Mouse (Mus musculus) cerebellum, adult 2 months (tissue): ENCODE measurements around the gene Tmem151b. TPM values are rescaled to one million over a fixed set of nuclear protein-coding genes. Genes with fewer than 3 reads are reported as not detected.
A peak's percentile ranks its signal among the peaks of the same experiment; 100 is the strongest.

Experiments used
- DNase-seq, 2 experiments: peaks; one replicate each; pipeline ENCODE4 v3.0.0; 2021
- H3K27ac ChIP-seq: fragments of 200-500 bp; 2 replicates; pipeline ENCODE4 v1.5.1; 2012; ENCODE audit warnings: low read length, control low read depth, inconsistent platforms; ENCODE audit not compliant: insufficient read depth
- H3K27me3 ChIP-seq: fragments of 200-500 bp; 2 replicates; pipeline ENCODE4 v1.6.1; 2012; ENCODE audit warnings: inconsistent platforms, mild to moderate bottlenecking, low read length, moderate library complexity; ENCODE audit not compliant: control insufficient read depth, insufficient read depth
- H3K4me1 ChIP-seq: fragments of 200-500 bp; 2 replicates; pipeline ENCODE4 v1.6.1; 2011; ENCODE audit warnings: low read length; ENCODE audit not compliant: control insufficient read depth, insufficient read depth
- H3K4me3 ChIP-seq: fragments of 200-500 bp; replicated peaks from 2 replicates; pipeline ENCODE3; 2011; ENCODE audit warnings: mild to moderate bottlenecking, low read depth, low read length, control low read depth; ENCODE audit not compliant: insufficient read depth
- CTCF ChIP-seq: fragments of 200-500 bp; IDR thresholded peaks from 2 replicates; pipeline ENCODE4 v1.5.1; 2011; ENCODE audit warnings: low read depth, mild to moderate bottlenecking, control low read depth, low read length, moderate library complexity, borderline replicate concordance; ENCODE audit not compliant: insufficient read depth
- POLR2A ChIP-seq: fragments of 200-500 bp; IDR thresholded peaks from 2 replicates; pipeline ENCODE4 v1.6.1; 2011; ENCODE audit warnings: low read length, control low read depth, borderline replicate concordance; ENCODE audit not compliant: insufficient read depth
- WGBS: fragments of 180-500 bp; shearing (Covaris S2); methylation state at CpG from one replicate; pipeline ENCODE4 v1.1.7; 2018; 5-methylcytosine and 5-hydroxymethylcytosine counted together
- polyA plus RNA-seq: library from polyadenylated mRNA; depleted of rRNA; stranded (reverse); fragments of >200 nt; gene quantifications from 2 replicates; pipeline ENCODE4 v1.2.3, GENCODE M21; 2012

Gene Tmem151b
- polyA plus RNA-seq, 1 experiment = 125 TPM

GRCm38 (mm10) chr17:45573087-45573779, 23.8 kb upstream of the Tmem151b start, which contains the start of gene Hsp90ab1:
TSS of gene Hsp90ab1 (minus strand) at chr17:45573271.
- Histone ChIP-seq H3K27ac (peak within 1 kb of the TSS; percentile 98), H3K4me3 (peak within 1 kb of the TSS; percentile 86), H3K4me1 (peaks cover 12% of the 10 kb centered on the region), H3K27me3 (no peaks in the 10 kb centered on the region)
- DNase-seq = peak; percentile 98 to 99
- no peak for TF ChIP-seq CTCF
- TF ChIP-seq POLR2A = peak; percentile 95
- under 1% methylated on average over 38 of the region's 41 CpGs for WGBS

DNA sequence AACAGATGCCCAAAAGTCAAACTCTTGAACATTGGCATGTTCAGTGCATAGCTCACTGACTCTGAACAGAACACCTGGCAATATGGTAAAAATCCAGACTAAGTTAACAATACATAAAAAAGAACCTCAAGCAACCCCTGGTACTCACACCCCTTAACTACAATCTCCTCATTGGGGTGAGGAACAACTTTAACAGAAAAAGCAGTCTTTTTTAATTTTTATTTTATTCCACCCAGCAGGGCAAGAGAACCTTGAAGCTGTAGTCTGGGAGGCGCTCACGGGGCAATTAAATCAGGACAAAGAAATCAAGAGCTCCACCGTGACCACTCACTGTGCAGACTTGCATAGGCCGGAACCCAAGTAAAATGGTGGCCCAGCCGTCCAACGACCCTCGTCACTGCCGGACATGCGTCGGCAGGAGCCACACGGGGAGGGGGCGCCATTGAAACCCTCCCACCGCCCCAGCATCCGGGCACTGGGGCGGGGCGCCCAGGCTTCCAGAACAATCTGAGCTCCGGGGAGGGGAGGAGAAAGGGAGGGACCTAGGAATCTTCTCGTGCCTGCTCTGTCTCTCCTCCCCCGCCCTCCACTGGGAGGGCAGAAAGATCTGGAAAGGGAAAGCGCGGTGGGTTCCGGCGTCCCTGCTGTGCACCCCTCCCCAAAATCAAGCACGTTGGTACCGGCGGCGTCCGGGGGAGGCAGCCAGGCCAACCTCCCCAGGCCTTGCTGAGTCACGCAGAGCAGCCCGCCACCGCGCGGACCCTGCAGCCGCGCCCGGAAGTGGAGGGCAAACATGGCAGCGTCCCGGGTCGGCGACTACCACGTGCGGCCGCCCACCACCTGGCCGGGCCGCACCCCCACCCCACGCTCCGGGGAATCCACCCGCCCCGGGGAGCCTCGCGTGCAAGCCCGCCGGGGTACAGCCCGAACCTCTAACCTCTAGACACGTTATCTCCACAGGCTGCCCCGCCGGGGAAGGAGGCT, 22.9 kb upstream of the Tmem151b start:
- Histone ChIP-seq H3K27me3 (no peaks in the 10 kb centered on the region), H3K4me3 (peak overlapping the region; percentile 86), H3K27ac (peak overlapping the region; percentile 98), H3K4me1 (peaks cover 12% of the 10 kb centered on the region)
- TF ChIP-seq CTCF (no peak), POLR2A (no peak)
- 1% methylated on average over 51 of the region's 57 CpGs for WGBS
- peak; percentile 78 to 79 for DNase-seq

GRCm38 (mm10) chr17:45569999-45570398, 20.5 kb upstream of the Tmem151b start:
- Histone ChIP-seq H3K27ac (no peak overlapping the region), H3K4me3 (no peak overlapping the region), H3K27me3 (no peaks in the 10 kb centered on the region), H3K4me1 (peaks cover 12% of the 10 kb centered on the region)
- TF ChIP-seq POLR2A (no peak), CTCF (no peak)
- no peak for DNase-seq
- WGBS = 70% methylated on average over 4 of the region's 4 CpGs

DNA sequence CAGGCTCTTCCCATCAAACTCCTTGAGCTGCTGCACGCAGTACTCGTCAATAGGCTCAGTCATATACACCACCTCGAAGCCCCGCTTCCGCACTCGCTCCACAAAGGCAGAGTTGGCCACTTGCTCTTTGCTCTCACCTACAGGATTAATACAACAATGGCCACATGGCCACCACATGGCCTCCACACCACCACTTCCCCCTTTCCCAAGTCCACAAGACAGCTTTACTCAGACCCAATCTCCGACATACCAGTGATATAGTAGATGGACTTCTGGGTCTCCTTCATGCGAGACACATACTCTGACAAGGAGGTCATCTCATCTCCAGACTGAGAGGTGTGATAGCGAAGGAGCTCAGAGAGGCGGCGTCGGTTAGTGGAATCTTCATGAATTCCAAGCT, 19.5 kb upstream of the Tmem151b start:
- Histone ChIP-seq H3K27ac (no peak overlapping the region), H3K4me1 (peaks cover 16% of the 10 kb centered on the region), H3K27me3 (no peaks in the 10 kb centered on the region), H3K4me3 (no peak overlapping the region)
- no peak for DNase-seq
- 80% methylated on average over 12 of the region's 12 CpGs for WGBS
- TF ChIP-seq POLR2A = no peak
- no peak for TF ChIP-seq CTCF

- TF ChIP-seq CTCF (no peak), POLR2A (no peak)
- Histone ChIP-seq H3K27ac (no peak overlapping the region), H3K4me3 (no peak overlapping the region), H3K27me3 (no peaks in the 10 kb centered on the region), H3K4me1 (peaks cover 16% of the 10 kb centered on the region)
- DNase-seq = no peak
- WGBS = 17% methylated on average over 4 of the region's 4 CpGs
Measured at GRCm38 (mm10) chr17:45567162-45567601, 17.7 kb upstream of the Tmem151b start.

- Histone ChIP-seq H3K4me3 (no peak overlapping the region), H3K4me1 (peaks cover 16% of the 10 kb centered on the region), H3K27me3 (no peaks in the 10 kb centered on the region), H3K27ac (no peak overlapping the region)
- DNase-seq = peak in 1 of 2 experiments; percentile 49
- 26% methylated on average over 18 of the region's 18 CpGs for WGBS
- TF ChIP-seq CTCF = no peak
- TF ChIP-seq POLR2A = peak; percentile 20; the same call in 1 of the 2 replicates
Measured at GRCm38 (mm10) chr17:45566360-45567161, 17.1 kb upstream of the Tmem151b start.

- no peak for DNase-seq
- H3K27me3 ChIP-seq = no peaks in the 10 kb centered on the region
- H3K4me1 ChIP-seq = peaks cover 14% of the 10 kb centered on the region; the same call in 1 of the 2 replicates
- TF ChIP-seq POLR2A (no peak), CTCF (no peak)
- H3K27ac ChIP-seq = no peak overlapping the region
- WGBS = 78% methylated on average over 1 of the region's 1 CpGs
- H3K4me3 ChIP-seq = no peak overlapping the region
Measured at GRCm38 (mm10) chr17:45566031-45566359, 16.5 kb upstream of the Tmem151b start.
